Comparison of ENCODE assay signal across 22 mouse cellular contexts in genomic region chr9:28563066-28563683, GRCm38 (mm10).
A peak's percentile ranks its signal among the peaks of the same experiment; 100 is the strongest.
DNase-seq lines count a peak whose midpoint lies in the region; ATAC-seq and TF ChIP-seq lines count a peak whose summit lies in the region.
"Had no signal": no experiment of that assay in that cellular context is flagged by ENCODE, and none has a peak within 500 bp of the region (broad histone marks: within the 10 kb centered on the region; RNA-seq: fewer than 3 reads in every experiment).

No protein-coding gene starts in this region.

- H3K36me3 ChIP-seq in heart, embryonic 13.5 days, result no peaks in the 10 kb centered on the region
- H3K36me3 ChIP-seq in heart, embryonic 10.5 days, result no peaks in the 10 kb centered on the region
- H3K36me3 ChIP-seq in kidney, embryonic 16.5 days (ENCODE audit: insufficient read depth, low read length), result no peaks in the 10 kb centered on the region
- H3K36me3 ChIP-seq in midbrain, embryonic 11.5 days (ENCODE audit: control insufficient read depth, insufficient read depth, low read length), result no peaks in the 10 kb centered on the region
- no peaks in the 10 kb centered on the region for H3K36me3 ChIP-seq in midbrain, embryonic 16.5 days (ENCODE audit: control insufficient read depth, insufficient read depth, low read length)
- no peaks in the 10 kb centered on the region for H3K36me3 ChIP-seq in midbrain, postnatal 0 days (ENCODE audit: insufficient read depth, low read length)
- H3K36me3 ChIP-seq: limb, embryonic 13.5 days; liver, embryonic 12.5 days had no signal

- H3K4me3 ChIP-seq in heart, embryonic 13.5 days, result no peak overlapping the region
- no peak overlapping the region for H3K4me3 ChIP-seq in heart, embryonic 10.5 days
- peak overlapping the region; percentile 14; the same call in 1 of the 2 replicates for H3K4me3 ChIP-seq in kidney, embryonic 16.5 days (ENCODE audit: low read length)
- H3K4me3 ChIP-seq in midbrain, embryonic 11.5 days (ENCODE audit: low read depth, low read length), result no peak overlapping the region
- H3K4me3 ChIP-seq in midbrain, embryonic 16.5 days (ENCODE audit: low read depth, low read length), result no peak overlapping the region
- H3K4me3 ChIP-seq in midbrain, postnatal 0 days (ENCODE audit: low read depth, low read length), result no peak overlapping the region
- H3K4me3 ChIP-seq: heart, adult 2 months; limb, embryonic 13.5 days; liver, embryonic 12.5 days had no signal

- H3K9me3 ChIP-seq in heart, embryonic 13.5 days, result no peaks in the 10 kb centered on the region
- H3K9me3 ChIP-seq in heart, embryonic 10.5 days, result no peaks in the 10 kb centered on the region
- no peaks in the 10 kb centered on the region for H3K9me3 ChIP-seq in kidney, embryonic 16.5 days (ENCODE audit: low read length)
- H3K9me3 ChIP-seq in midbrain, embryonic 11.5 days (ENCODE audit: control insufficient read depth, low read length), result no peaks in the 10 kb centered on the region
- no peaks in the 10 kb centered on the region for H3K9me3 ChIP-seq in midbrain, embryonic 16.5 days (replicated peaks; ENCODE audit: control insufficient read depth, low read length, poor library complexity, severe bottlenecking)
- no peaks in the 10 kb centered on the region for H3K9me3 ChIP-seq in midbrain, postnatal 0 days (ENCODE audit: low read length)
- H3K9me3 ChIP-seq: limb, embryonic 13.5 days; liver, embryonic 12.5 days had no signal

- WGBS in heart, embryonic 13.5 days, result 36% methylated on average over 14 of the region's 14 CpGs
- 49% methylated on average over 14 of the region's 14 CpGs for WGBS in heart, embryonic 10.5 days
- 5% methylated on average over 14 of the region's 14 CpGs for WGBS in kidney, embryonic 16.5 days
- WGBS in midbrain, embryonic 11.5 days, result 84% methylated on average over 14 of the region's 14 CpGs
- 59% methylated on average over 14 of the region's 14 CpGs for WGBS in midbrain, embryonic 16.5 days
- WGBS in midbrain, postnatal 0 days, result 56% methylated on average over 14 of the region's 14 CpGs

- H3K4me1 ChIP-seq in heart, embryonic 13.5 days, result peaks cover 7% of the 10 kb centered on the region; the same call in 1 of the 2 replicates
- peaks cover 4% of the 10 kb centered on the region; the same call in 1 of the 2 replicates for H3K4me1 ChIP-seq in heart, embryonic 10.5 days
- H3K4me1 ChIP-seq in kidney, embryonic 16.5 days (ENCODE audit: insufficient read depth, low read length), result 0 out of 2 replicates have a peak, but pooled peaks cover 4% of the 10 kb centered on the region
- H3K4me1 ChIP-seq in midbrain, embryonic 11.5 days (ENCODE audit: control insufficient read depth, insufficient read depth, low read length), result no peaks in the 10 kb centered on the region
- H3K4me1 ChIP-seq in midbrain, embryonic 16.5 days (ENCODE audit: control insufficient read depth, insufficient read depth, low read length), result peaks cover 18% of the 10 kb centered on the region
- H3K4me1 ChIP-seq in midbrain, postnatal 0 days (ENCODE audit: insufficient read depth, low read length), result 0 out of 2 replicates have a peak, but pooled peaks cover 2% of the 10 kb centered on the region
- H3K4me1 ChIP-seq: liver, embryonic 12.5 days had no signal

- no peak for TF ChIP-seq CTCF in midbrain, postnatal 0 days (IDR thresholded peaks at IDR 0.05)

- no peak overlapping the region for H3K27ac ChIP-seq in heart, embryonic 13.5 days (replicated peaks)
- no peak overlapping the region for H3K27ac ChIP-seq in heart, embryonic 10.5 days
- H3K27ac ChIP-seq in kidney, embryonic 16.5 days (ENCODE audit: low read length), result no peak overlapping the region
- H3K27ac ChIP-seq in midbrain, embryonic 11.5 days (ENCODE audit: low read depth, low read length), result no peak overlapping the region
- H3K27ac ChIP-seq in midbrain, embryonic 16.5 days (ENCODE audit: low read length), result no peak overlapping the region
- peak overlapping the region; percentile 18; the same call in 1 of the 2 replicates for H3K27ac ChIP-seq in midbrain, postnatal 0 days (ENCODE audit: low read depth, low read length)
- H3K27ac ChIP-seq: heart, adult 2 months; limb, embryonic 13.5 days; liver, embryonic 12.5 days had no signal

- no peak overlapping the region for H3K9ac ChIP-seq in heart, embryonic 13.5 days
- no peak overlapping the region for H3K9ac ChIP-seq in kidney, embryonic 16.5 days (replicated peaks; ENCODE audit: low read length)
- no peak overlapping the region for H3K9ac ChIP-seq in midbrain, embryonic 11.5 days (ENCODE audit: low read length)
- H3K9ac ChIP-seq in midbrain, embryonic 16.5 days (ENCODE audit: low read depth, low read length), result no peak overlapping the region
- H3K9ac ChIP-seq in midbrain, postnatal 0 days (replicated peaks; ENCODE audit: low read length, poor library complexity, severe bottlenecking), result no peak overlapping the region
- H3K9ac ChIP-seq: forebrain, postnatal 0 days; limb, embryonic 13.5 days; liver, embryonic 12.5 days had no signal

- ATAC-seq in heart, embryonic 13.5 days (ENCODE audit: extremely low read depth, insufficient number of reproducible peaks, low FRiP score, low TSS enrichment), result no peak
- peak; percentile 63; the same call in 1 of the 2 replicates for ATAC-seq in kidney, embryonic 16.5 days (ENCODE audit: low FRiP score, low TSS enrichment)
- ATAC-seq in midbrain, embryonic 11.5 days (ENCODE audit: low FRiP score), result no peak
- no peak for ATAC-seq in midbrain, embryonic 16.5 days
- ATAC-seq in midbrain, postnatal 0 days (ENCODE audit: low FRiP score), result no peak
- ATAC-seq: CD4-positive, CD25-positive, alpha-beta regulatory T cell, adult 4 months; forebrain, postnatal 0 days; hindbrain, embryonic 16.5 days; liver, embryonic 12.5 days had no signal

- H3K27me3 ChIP-seq in heart, embryonic 13.5 days (replicated peaks), result no peaks in the 10 kb centered on the region
- no peaks in the 10 kb centered on the region for H3K27me3 ChIP-seq in heart, embryonic 10.5 days (ENCODE audit: insufficient read depth, poor library complexity, severe bottlenecking)
- no peaks in the 10 kb centered on the region for H3K27me3 ChIP-seq in kidney, embryonic 16.5 days (ENCODE audit: insufficient read depth, low read length)
- H3K27me3 ChIP-seq in midbrain, embryonic 11.5 days (ENCODE audit: control insufficient read depth, insufficient read depth, low read length), result no peaks in the 10 kb centered on the region
- H3K27me3 ChIP-seq in midbrain, embryonic 16.5 days (ENCODE audit: control insufficient read depth, insufficient read depth, low read depth, low read length), result no peaks in the 10 kb centered on the region
- H3K27me3 ChIP-seq in midbrain, postnatal 0 days (ENCODE audit: insufficient read depth, low read length), result no peaks in the 10 kb centered on the region
- H3K27me3 ChIP-seq: limb, embryonic 13.5 days; liver, embryonic 12.5 days had no signal

- no peak for DNase-seq in heart, embryonic 10.5 days (ENCODE audit: low spot score)
- DNase-seq in kidney, adult 11 months, result no peak
- DNase-seq in midbrain, embryonic 11.5 days (ENCODE audit: low spot score, missing footprints), result peak; percentile 57
- no peak for DNase-seq in midbrain, postnatal 0 days (ENCODE audit: low spot score)
- DNase-seq in gastrocnemius, postnatal 25 days, result no peak
- DNase-seq: cerebellum, adult 11 months; cerebellum, adult 9-11 months; forebrain, postnatal 0 days; gastrocnemius, postnatal 14 days; heart, adult 2 months; heart, postnatal 4 days; kidney, adult 9 months; lung, adult 18-20 months; right cerebral cortex, postnatal 25 days; spleen, adult 18-20 months had no signal

- H3K4me2 ChIP-seq in heart, embryonic 13.5 days, result peak overlapping the region; percentile 24; the same call in 1 of the 2 replicates
- H3K4me2 ChIP-seq in kidney, embryonic 16.5 days (replicated peaks; ENCODE audit: low read depth, low read length), result peak overlapping the region; percentile 26
- H3K4me2 ChIP-seq in midbrain, embryonic 11.5 days, result no peak overlapping the region
- H3K4me2 ChIP-seq in midbrain, embryonic 16.5 days (ENCODE audit: low read length), result no peak overlapping the region
- no peak overlapping the region for H3K4me2 ChIP-seq in midbrain, postnatal 0 days (ENCODE audit: low read depth, low read length, poor library complexity, severe bottlenecking)
- H3K4me2 ChIP-seq: limb, embryonic 13.5 days; liver, embryonic 12.5 days had no signal

Comparison
In these comparisons a context has a peak if more than half of its experiments do, and no peak if none do; other contexts are left out.
1. H3K4me2 ChIP-seq: peak in heart, embryonic 13.5 days (single experiment) and kidney, embryonic 16.5 days (single experiment); none in midbrain, embryonic 11.5 days (single experiment), midbrain, embryonic 16.5 days (single experiment) and midbrain, postnatal 0 days (single experiment).